Mouse (Mus musculus) embryonic fibroblast, embryonic 13.5 days (primary cell): ENCODE data around the gene Hcrtr2.

Source experiments
- CTCF ChIP-seq: IDR thresholded peaks from 2 replicates; pipeline ENCODE4 v1.5.1; 2011; ENCODE audit warnings: mild to moderate bottlenecking, control low read depth, low read length, moderate library complexity, borderline replicate concordance; ENCODE audit not compliant: insufficient read depth
- POLR2A ChIP-seq: IDR thresholded peaks from 2 replicates; pipeline ENCODE4 v1.6.1; 2011; ENCODE audit warnings: low read depth, mild to moderate bottlenecking, control low read depth, low read length, moderate library complexity

DNA sequence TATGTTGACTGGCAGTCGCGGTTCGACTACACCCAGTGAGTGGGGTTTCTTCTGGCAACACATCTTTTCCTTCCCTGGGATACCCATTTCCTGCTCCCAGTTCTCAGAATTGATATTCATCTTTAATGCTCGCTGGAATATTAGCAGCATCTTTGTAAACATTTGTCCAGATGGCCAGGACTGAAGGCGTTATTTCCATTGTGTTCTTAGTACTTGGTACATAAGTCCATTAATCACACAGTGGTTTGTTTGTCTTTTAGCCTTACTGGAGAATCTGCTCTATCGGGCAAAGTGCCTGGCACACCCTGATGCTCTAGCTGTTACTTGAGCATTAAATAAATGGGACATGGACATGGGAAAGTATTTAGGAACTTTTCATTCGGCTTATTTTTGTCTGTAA, 71.1 kb downstream of the Hcrtr2 start:
- no peak for TF ChIP-seq CTCF
- TF ChIP-seq POLR2A = no peak
